Mouse (Mus musculus) CH12.LX (cell line): ENCODE measurements around the gene Gnat1.

Experiments used
- CTCF ChIP-seq, 2 experiments: IDR thresholded peaks in 1 of 2; conservative IDR thresholded peaks in 1 of 2; 2 replicates each; pipeline ENCODE4 v1.5.1; 2011 to 2012; ENCODE audit warnings: low read depth in 2 of 2, low read length in 2 of 2, improper control_type of control experiment in 1 of 2, inconsistent platforms in 1 of 2, mild to moderate bottlenecking in 1 of 2, moderate library complexity in 1 of 2
- HCFC1 ChIP-seq: IDR thresholded peaks from 2 replicates; pipeline ENCODE4 v1.6.1; 2012; ENCODE audit warnings: low read depth, mild to moderate bottlenecking, inconsistent platforms, low read length, improper control_type of control experiment
- IRF4 ChIP-seq: IDR thresholded peaks from 2 replicates; pipeline ENCODE4 v1.6.1; 2014; ENCODE audit warnings: low read depth, mild to moderate bottlenecking, inconsistent platforms, low read length, improper control_type of control experiment
- MAZ ChIP-seq: IDR thresholded peaks from 2 replicates; pipeline ENCODE4 v1.6.1; 2012; ENCODE audit warnings: low read depth, mild to moderate bottlenecking, inconsistent platforms, low read length, improper control_type of control experiment, moderate library complexity
- NELFE ChIP-seq: IDR thresholded peaks from 2 replicates; pipeline ENCODE4 v1.6.1; 2011; ENCODE audit warnings: low read depth, low read length, improper control_type of control experiment
- POLR2A ChIP-seq: IDR thresholded peaks from 2 replicates; pipeline ENCODE4 v1.6.1; 2011; ENCODE audit warnings: low read depth, mild to moderate bottlenecking, improper control_type of control experiment, low read length
- SIN3A ChIP-seq: IDR thresholded peaks from 2 replicates; pipeline ENCODE4 v1.6.1; 2012; ENCODE audit warnings: low read length, improper control_type of control experiment, inconsistent platforms
- UBTF ChIP-seq: IDR thresholded peaks from 2 replicates; pipeline ENCODE4 v1.6.1; 2012; ENCODE audit warnings: low read depth, mild to moderate bottlenecking, inconsistent platforms, low read length, improper control_type of control experiment, moderate library complexity
- USF2 ChIP-seq: conservative IDR thresholded peaks from 2 replicates; pipeline ENCODE4 v1.6.1; 2011; ENCODE audit warnings: low read depth, low read length, improper control_type of control experiment
- ZMIZ1 ChIP-seq: IDR thresholded peaks from 2 replicates; pipeline ENCODE4 v1.6.1; 2012; ENCODE audit warnings: low read depth, mild to moderate bottlenecking, inconsistent platforms, low read length, improper control_type of control experiment

- TF ChIP-seq IRF4: peak; percentile 60; the same call in 1 of the 2 replicates
- TF ChIP-seq CTCF (conservative IDR thresholded peaks at IDR 0.05 in 1 of 2, IDR thresholded peaks at IDR 0.05 in 1 of 2; ENCODE audit: low read depth in 2 of 2, low read length in 2 of 2): peak; percentile 49 to 98
- TF ChIP-seq HCFC1: 0 out of 2 replicates have a peak, but pooled peaks have one; percentile 19
- TF ChIP-seq NELFE: no peak
- peak; percentile 85 for TF ChIP-seq MAZ
- no peak for TF ChIP-seq ZMIZ1
- no peak for TF ChIP-seq USF2
- TF ChIP-seq POLR2A: no peak
- no peak for TF ChIP-seq UBTF
- peak; percentile 65; the same call in 1 of the 2 replicates for TF ChIP-seq SIN3A
These were observed 33.9 kb downstream of the Gnat1 start for GRCm38 (mm10) chr9:107645577-107645976.
